Mouse (Mus musculus) mesoderm, embryonic 11.5 days (tissue): ENCODE results near the gene Fyttd1.
"Not testable (repeated sequence)": the region's sequence is repeated elsewhere in the genome, so short reads cannot be mapped to it uniquely, and the experiment has no call there.

Experiments
- DNase-seq: peaks from one replicate; pipeline ENCODE4 v3.0.0-alpha.2; 2012; ENCODE audit warnings: low read depth, low spot score

The Fyttd1 gene

DNA sequence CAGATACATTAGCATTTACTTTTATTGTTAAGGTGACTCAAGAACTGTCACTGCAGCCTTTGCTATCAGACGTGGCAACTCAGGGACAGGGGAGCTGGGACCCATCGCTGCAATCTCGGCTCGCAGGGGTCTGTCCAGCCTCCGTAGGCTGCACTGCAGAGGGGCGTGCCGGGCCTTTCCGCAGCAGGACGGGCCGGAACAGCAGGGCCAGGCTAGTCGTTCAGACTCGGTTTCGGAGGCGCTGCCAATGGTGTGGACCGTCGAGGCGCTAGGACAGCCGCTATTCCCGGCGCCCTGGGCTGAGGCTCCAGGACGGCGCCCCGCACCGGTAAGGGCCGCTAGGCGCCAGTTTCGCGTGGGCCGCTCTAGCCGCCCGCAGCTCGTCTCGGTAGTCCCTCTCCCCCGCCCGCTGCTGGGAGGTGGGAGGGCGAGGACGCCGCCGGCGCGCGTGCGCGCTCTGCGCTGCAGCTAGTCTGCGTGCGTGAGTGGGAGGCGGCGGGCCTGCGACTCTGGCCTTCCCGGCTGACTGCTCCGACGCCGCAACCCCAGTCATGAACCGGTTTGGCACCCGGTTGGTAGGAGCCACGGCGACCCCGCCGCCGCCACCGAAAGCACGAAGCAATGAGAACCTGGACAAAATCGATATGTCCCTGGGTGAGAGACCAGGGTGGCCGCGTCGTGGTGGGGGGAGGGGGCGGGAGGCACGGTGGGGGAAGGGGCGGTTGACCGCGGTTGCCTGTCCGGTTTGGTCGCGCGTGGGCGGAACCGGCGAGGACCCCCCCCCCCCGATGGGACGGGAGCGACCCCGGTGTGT, at the start of gene Fyttd1, which contains the start of gene Rubcn:
Gene Fyttd1 (plus strand): TSS at position 158 of the 814 bp plus-strand sequence.
Gene Rubcn (minus strand): TSS at position 424 of the 814 bp plus-strand sequence.
- peak; percentile 97 for DNase-seq

GRCm38 (mm10) chr16:32829104-32829503, 48.2 kb upstream of the Fyttd1 start:
- no peak for DNase-seq

- DNase-seq, result no peak
Measured at GRCm38 (mm10) chr16:32831501-32831900, 45.8 kb upstream of the Fyttd1 start.

GRCm38 (mm10) chr16:32847103-32847502, 30.2 kb upstream of the Fyttd1 start:
- DNase-seq, result no peak

DNA sequence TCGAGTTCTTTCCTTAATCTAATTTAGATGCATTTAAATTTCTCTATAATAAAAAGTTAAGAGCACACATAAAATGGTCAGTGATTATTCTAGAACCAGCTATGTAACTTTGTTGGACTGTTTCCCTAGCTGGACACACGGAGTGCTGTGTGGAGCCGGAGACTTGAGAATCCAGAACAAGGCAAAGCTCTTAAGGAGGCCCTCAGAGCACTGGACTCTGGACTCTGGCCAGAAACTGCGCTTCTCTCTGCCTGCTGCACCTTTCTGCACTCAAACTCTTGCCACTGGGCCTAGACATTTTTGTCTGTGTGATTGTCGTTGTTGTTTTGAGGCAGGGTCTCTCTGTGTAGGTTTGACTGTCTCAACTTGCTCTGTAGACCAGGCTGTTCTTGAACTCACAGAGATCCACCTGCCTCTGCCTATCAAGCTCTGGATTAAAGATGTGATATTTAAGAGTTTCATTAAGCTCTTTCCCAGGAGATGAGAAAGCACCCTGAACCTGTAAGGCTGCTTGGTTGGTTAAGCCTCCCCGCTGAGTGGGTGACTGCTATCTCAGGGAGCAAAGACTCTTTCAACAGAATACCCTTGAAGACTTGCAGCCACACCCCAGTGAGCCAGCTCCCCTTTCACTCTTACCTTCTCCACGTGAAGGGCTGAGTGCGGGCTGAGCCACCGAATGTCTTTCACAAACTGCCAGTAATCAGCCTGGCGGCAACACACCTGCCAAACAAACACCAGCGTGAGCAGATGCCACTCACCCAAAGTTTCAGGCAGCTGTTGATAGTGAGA, 28.1 kb upstream of the Fyttd1 start:
- no peak for DNase-seq

- DNase-seq, result no peak
Measured at GRCm38 (mm10) chr16:32853492-32854049, 23.7 kb upstream of the Fyttd1 start.

DNA sequence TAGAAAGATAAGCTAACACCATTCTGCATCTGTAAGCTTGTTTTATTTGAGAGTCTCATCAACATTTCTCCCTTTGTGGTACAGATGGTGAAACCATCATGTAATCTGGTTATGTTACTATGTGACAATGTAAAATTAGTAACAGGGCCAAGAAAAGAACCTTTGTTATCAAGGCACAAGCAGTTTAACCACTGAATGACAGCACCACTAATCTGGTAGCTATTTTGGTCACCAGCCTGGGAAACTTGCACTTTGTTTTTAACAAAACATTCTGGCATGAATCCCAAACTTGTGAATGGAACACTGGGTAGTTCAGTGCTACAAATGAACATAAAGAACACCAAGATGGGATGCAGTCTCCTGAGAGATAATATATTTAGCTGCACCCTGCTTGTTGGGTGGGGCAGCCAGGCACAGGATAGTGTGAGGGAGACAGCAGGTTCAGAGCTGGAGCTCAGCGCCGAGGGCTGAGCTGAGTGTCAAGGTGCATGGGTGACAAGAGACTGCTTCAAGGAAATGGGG, 23.2 kb upstream of the Fyttd1 start:
- no peak for DNase-seq

DNA sequence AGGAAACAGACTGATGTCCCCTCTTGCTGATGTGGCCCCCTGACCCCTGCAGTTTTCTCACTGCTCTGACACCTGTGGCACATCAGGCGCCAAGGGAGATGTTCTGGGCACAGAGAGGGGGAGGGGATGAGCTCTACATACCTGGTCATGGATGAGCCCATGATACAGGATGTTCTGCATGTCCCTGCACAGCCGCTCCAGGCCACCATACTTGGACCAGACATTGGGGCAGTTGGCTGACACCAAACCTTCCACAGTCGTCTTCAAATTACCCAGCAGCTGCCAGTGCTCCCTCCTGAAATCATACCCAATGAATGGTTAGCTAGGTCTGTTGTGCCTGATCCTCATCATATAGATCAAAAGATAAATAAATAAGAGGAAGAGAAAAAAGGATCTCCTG, 20.5 kb upstream of the Fyttd1 start:
- no peak for DNase-seq

DNA sequence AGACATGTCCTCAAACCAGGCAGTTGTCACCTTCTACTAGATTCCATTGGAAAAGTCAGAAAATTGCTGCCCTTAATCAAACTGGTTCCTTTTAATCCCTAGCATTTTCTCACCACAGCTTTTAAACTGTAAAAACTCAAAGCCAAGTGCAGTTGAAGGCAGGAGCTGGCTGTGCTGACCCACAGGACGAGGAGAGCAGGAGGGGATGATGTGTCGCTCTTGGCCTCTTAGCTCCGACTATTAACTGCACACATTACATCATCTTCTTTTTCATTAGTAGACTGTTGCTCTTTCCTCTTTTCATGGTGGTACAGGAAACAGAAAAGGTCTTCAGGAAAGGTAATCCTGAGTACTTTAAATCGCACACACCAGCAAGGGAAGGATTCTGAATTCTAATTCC, 18.9 kb upstream of the Fyttd1 start:
- DNase-seq, result no peak

- peak; percentile 18 for DNase-seq
Measured at GRCm38 (mm10) chr16:32858771-32859636, 18.3 kb upstream of the Fyttd1 start.

GRCm38 (mm10) chr16:32861813-32862385, 15.4 kb upstream of the Fyttd1 start:
- no peak for DNase-seq

DNA sequence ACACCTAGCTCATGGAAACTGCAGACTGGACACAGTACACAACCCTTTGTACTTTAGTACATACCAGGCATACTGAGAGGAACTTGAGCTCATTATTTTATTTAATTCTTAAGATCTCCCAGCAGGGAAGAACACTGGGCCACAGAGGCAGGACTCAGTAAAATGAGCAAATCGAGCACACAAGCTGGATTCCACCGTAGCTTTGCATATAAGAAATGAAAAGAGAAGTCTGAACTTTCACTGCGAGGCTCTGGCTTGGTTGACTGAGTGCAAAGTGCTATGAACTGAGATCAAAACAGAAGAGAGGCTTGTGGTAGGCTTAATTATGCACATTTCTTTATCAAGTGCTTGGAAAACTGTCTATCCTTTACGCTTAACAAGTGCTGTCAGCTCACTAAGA, 11.9 kb upstream of the Fyttd1 start:
- no peak for DNase-seq

DNA sequence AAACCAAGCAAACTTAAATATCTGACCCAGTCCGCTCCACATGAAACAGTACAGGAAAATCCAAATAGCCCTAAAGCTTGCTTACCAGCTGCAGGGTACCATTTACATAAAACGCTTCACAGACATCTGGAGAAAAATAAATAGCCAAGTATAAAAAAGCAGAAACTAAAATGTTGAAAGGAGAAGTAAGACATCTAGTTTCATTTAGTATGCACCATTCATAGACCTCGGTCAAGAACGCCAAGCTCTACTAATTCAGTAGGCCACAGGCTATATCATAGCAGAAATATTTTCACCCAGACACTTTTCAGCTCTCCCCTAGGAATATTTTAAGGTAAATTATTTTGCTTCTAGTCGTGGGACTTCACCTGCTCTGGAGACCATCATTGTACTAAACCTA, 10.6 kb upstream of the Fyttd1 start:
- DNase-seq, result no peak

- DNase-seq, result peak; percentile 91
Measured at GRCm38 (mm10) chr16:32867919-32868552, 9.3 kb upstream of the Fyttd1 start.

DNA sequence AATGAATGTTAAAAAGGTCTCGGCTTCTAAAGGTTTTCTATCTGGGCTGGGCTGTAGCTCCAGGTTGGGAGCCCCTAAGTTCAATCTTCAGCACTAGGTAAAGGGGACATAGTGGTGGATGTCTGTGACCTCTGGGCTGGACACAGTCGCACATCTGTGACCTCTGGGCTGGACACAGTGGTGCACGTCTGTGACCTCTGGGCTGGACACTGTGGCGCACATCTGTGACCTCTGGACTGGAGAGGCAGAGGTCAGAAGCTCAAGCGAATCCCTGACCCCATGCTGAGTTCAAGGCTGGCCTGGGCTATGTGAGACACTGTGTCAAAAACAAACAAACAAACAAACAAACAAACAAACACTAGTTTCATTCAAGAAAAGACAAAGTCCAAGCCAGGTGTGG, 7.1 kb upstream of the Fyttd1 start:
- no peak for DNase-seq

DNA sequence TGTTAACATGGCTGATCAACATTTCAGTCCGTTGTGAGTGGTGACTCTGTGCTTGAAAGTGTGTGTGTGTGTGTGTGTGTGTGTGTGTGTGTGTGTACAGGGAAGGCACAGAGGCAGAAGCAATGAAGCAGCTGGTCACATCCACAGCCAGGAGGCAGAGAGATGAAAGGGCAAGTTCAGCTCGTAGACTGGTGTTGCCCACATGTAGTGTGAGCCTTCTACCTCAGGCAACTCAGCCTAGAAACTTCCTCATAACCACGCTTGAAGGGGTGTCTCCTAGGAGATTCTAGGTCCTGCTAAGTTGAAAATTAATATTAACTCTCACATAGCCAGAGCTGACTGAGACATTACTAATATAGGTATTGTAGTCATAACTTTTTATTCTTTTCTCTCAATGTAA, 3.9 kb upstream of the Fyttd1 start:
- no peak for DNase-seq

- DNase-seq, result not testable (repeated sequence)
Measured at GRCm38 (mm10) chr16:32875281-32875680, 2.0 kb upstream of the Fyttd1 start.

- no peak for DNase-seq
Measured at GRCm38 (mm10) chr16:32875847-32876246, 1.5 kb upstream of the Fyttd1 start.

DNA sequence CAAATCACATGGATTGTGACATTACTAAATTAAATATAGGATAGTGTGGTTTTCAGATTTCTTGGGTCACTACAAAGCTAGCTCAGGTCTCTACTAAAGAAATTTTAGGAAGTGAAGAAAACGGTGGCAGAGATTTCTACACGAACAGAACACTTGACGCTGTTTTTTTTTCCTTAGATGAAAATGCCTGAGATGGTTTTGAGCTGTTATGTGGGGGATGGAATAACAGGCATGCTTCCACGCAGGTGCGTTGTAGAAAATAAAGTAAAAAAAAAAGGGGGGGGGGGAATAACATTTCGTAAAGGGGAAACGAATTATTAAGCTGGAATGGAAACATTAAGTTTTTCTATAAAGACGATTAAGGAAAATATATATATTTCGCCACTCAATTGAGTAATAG, 469 bp upstream of the Fyttd1 start:
- DNase-seq, result no peak

- peak; percentile 52 for DNase-seq
Measured at GRCm38 (mm10) chr16:32878157-32878598, 878 bp downstream of the Fyttd1 start.
